Mouse (Mus musculus) CD8-positive naive resting alpha-beta T cell, adult 2 months (primary cell): ENCODE measurements around the gene Arsb.
"Not testable (repeated sequence)": the region's sequence is repeated elsewhere in the genome, so short reads cannot be mapped to it uniquely, and the experiment has no call there.

Experiments
- DNase-seq, 2 experiments: peaks; one replicate each; pipeline ENCODE4 v3.0.0; 2022; ENCODE audit warnings: low read depth in 2 of 2, low spot score in 2 of 2

The Arsb gene

DNA sequence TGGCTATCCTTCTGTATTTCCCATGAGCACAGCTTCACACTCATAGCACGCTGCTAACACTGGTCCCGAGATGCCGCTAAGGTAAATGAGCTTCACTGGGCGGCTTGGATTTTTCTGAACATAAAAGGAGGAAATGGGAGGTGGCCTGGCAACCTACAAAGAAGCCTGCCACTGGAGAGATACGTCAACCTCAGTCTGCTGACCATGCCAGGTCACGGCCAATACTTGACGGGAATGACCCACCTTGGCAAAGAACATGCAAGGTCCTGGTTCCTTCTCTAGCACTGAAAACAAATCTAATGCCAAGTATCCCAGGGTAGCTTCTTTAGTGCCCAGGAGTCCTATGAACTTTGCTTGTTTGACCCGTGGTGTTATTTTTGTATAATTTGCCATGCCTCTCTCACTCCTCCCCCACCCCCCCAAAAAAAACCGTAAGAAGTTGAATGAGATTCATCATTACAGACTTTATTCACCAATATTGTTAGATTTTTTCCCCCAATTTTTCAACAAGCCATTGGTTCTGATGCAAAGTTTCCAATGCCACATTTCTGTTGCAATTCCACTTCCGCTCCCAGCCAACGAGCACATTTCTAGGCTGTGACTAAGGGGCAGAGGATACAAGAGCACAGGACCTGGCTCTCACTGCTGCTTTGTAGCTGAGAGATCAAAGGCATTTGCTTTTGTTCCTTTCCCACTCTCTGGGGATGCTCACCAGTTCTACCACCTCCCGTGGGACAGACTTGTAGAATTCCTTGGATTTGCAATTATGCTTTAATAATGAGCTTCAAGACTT lies 207.5 kb downstream of the Arsb start:
- DNase-seq, result no peak

DNA sequence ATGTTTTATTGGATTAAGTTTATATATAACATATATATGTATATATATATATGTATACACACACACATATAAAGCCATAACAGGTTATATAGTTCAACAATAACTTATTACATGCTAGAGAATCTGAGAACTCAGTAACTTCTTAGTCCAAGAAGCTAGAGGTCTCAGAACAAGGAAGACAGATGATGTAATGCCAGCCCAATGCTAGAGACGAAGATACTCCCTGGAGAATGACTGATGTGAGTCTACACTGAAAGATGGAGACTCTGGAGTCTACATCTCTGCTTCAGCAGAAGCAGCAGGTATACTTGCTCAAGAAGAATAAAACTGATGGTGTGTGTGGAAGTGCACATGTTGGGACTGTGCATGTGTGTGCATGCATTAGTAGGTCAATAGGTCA lies 208.3 kb downstream of the Arsb start:
- DNase-seq, result no peak

- no peak for DNase-seq
Observed at GRCm38 (mm10) chr13:93984521-93984920, 213.1 kb downstream of the Arsb start.

DNA sequence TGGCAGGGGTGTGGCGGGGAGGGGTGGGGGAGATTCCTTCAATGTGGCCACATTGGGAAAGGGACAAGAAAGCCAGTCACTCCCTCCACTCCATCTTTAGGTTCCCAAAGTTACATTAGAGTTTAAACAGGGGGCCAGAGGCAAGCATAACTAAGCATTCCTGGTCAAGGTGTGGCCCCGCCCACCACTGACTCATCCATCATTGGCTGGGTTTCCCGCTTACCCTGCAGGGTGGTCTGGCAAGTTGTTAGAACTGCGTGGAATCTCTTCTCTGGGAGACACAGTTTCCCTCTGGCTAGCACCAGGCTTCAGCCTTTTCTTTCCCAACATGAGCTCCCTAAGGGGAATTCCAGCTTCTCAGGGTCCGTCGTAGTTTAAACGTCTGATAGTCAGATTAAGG lies 213.8 kb downstream of the Arsb start:
- no peak for DNase-seq

DNA sequence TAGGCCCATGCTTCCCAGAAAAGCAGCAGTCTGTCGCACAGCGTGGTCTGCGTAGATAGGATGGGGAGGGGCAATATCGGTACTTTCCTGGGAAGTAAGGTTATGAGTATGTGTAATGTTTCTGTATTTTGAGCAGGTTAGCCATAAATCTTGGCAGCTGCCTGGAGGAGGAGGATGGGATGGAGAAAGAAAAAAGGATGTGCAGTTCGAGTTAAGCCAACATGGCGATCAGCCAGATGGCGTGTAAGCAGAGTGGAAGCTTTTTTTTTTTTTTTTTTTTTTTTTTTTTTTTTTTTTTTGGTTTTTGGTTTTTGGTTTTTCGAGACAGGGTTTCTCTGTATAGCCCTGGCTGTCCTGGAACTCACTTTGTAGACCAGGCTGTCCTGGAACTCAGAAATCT lies 214.3 kb downstream of the Arsb start:
- not testable (repeated sequence) for DNase-seq

DNA sequence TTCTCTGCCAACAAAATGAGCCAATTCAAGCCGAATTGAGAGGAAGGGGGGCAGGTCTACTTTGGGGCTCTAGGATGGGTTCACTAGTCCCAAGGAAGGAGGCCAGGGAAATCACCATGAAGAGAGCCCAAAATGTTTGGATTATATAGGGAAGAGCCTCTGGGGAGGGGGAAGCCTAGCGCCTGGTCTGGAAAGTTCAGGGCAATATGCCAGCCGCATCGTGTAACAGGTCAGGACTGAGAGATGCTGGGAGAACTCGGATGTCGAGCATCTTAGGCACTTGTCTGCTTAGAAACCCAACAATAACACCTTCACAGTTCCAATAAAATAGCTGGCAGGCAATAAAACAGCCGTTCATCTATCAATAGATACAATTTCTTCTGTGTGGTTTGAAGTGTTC lies 216.2 kb downstream of the Arsb start:
- no peak for DNase-seq

DNA sequence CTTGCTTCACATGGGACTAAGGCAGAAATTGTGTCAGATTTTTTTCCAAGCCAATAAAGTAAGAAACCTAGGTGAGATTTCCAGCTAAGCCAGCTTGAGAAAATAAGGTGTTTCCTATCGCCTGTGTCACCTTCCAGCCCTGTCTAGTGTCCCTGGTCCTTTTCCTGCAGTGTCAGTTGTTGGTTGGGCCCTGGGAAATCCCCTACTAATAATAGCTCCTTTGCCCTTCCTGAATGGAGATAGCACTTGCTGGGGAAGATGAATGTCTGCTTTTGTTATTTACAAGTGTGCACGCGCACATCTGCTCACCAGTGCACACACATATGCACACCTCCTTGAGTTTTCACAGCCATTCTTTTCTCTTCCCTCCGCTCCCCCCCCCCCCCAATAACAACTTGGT lies 217.8 kb downstream of the Arsb start:
- no peak for DNase-seq

DNA sequence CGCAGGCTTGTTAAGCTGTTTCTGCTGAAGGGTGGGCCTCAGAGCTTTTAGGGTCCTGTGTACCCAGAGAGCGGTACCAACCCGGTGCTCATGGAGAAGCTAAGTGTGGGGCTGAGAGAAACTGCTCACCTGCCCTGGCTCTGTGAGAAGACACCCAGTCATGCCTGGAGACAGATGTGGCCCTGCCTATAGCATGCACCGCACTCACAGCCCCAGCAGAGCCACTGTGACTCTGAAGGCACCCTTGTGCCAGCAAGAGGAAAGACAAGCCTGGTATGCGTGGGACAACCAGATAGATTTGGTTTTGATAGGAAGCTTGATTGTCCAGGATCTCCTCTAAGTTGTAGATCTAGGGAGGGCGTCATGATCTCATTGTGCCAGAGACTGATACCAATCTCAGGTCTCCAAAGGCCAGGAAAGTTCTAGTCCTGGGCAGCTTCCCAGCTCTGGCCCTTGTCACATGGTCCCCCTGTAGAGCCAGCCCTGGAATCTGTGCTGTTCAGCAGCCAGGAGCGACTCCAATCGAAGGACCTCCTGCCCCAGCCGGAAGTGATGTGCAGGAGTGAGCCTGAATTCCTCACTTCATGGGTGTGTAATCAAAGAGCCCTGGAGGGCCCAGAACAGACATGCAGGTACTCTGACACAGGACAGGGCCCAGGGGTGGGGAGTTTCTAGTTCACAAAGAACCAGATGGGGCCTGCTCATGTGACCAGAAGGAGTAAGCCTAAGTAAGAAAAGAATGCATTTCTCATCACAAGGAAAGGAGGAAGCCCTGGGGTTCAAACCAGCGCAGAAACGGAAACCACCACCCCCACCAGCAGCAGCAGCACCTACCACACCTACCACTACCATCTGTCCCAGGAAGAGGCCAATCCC lies 218.5 kb downstream of the Arsb start:
- DNase-seq, result peak; percentile 7 to 18

DNA sequence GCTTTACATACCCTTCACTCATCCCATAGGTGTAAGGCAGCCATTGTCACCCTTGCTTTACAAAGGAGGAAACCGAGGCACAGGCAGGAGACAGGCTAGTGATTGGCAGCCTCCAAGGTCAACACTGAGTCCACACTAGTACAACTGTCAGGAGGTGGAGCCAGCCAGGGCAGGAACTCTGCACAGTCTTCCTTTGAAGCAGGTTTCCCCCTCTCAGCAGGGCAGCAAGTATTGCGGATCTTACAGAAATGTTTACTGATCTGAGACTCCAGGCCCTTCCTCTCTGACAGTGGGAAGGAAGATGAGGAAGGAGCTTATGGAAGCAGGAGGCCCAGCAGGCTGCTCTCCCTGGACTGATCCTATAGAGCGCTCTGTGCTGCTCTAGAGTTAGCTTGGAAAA lies 219.4 kb downstream of the Arsb start:
- no peak for DNase-seq

- no peak for DNase-seq
Observed at GRCm38 (mm10) chr13:93992342-93992882, 221.0 kb downstream of the Arsb start.
